In the genomic region with DNA sequence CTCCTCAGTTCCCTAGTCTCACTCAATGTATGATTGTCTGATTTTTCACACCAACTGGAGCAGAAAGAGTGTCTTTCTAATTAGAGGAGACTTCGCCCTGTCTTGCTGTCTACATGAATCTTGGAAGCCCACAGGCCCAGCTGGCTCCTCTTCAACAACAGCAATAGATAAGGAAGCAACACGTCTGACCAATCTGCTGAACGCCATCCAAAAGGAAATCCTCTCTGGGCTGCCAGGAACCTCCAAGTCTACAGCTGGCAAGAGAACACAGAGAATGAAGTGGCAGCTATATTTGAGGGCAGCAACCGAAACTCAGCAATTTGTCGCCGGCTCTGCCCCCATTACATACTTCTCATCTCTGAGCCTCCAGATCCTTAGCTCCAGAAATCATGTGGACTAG, we compare ENCODE assay signal across 10 mouse cellular contexts.
DNase-seq lines count a peak whose midpoint lies in the region; ATAC-seq and TF ChIP-seq lines count a peak whose summit lies in the region.
"Had no signal": no experiment of that assay in that cellular context is flagged by ENCODE, and none has a peak within 500 bp of the region (broad histone marks: within the 10 kb centered on the region; RNA-seq: fewer than 3 reads in every experiment).

No protein-coding gene starts in this region.

- H3K27me3 ChIP-seq in midbrain, postnatal 0 days (ENCODE audit: insufficient read depth, low read length) = no peaks in the 10 kb centered on the region
- no peaks in the 10 kb centered on the region for H3K27me3 ChIP-seq in midbrain, embryonic 13.5 days
- no peaks in the 10 kb centered on the region for H3K27me3 ChIP-seq in forebrain, embryonic 12.5 days
- H3K27me3 ChIP-seq: embryonic facial prominence, embryonic 13.5 days had no signal

- TF ChIP-seq CTCF in midbrain, postnatal 0 days (IDR thresholded peaks at IDR 0.05) = no peak

- H3K4me2 ChIP-seq in midbrain, postnatal 0 days (ENCODE audit: low read depth, low read length, poor library complexity, severe bottlenecking) = no peak overlapping the region
- H3K4me2 ChIP-seq in midbrain, embryonic 13.5 days (replicated peaks) = no peak overlapping the region
- no peak overlapping the region for H3K4me2 ChIP-seq in forebrain, embryonic 12.5 days
- H3K4me2 ChIP-seq: embryonic facial prominence, embryonic 13.5 days had no signal

- peak; percentile 73 for DNase-seq in midbrain, postnatal 0 days (ENCODE audit: low spot score)
- DNase-seq in frontal cortex, postnatal 36 days (ENCODE audit: low spot score in 2 of 2) = peak; percentile 26 to 30
- DNase-seq in kidney, postnatal 36 days = peak; percentile 41 to 45
- peak; percentile 14 for DNase-seq in right cerebral cortex, postnatal 25 days
- DNase-seq in cerebellum, adult 11 months = no peak
- no peak for DNase-seq in cerebellum, adult 18-20 months

- 77% methylated on average over 6 of the region's 6 CpGs for WGBS in midbrain, postnatal 0 days
- 85% methylated on average over 6 of the region's 6 CpGs for WGBS in midbrain, embryonic 13.5 days
- WGBS in forebrain, embryonic 12.5 days = 83% methylated on average over 6 of the region's 6 CpGs

- ATAC-seq in midbrain, postnatal 0 days (ENCODE audit: low FRiP score) = no peak
- ATAC-seq in midbrain, embryonic 13.5 days = no peak
- no peak for ATAC-seq in forebrain, embryonic 12.5 days (ENCODE audit: low FRiP score)

- no peaks in the 10 kb centered on the region for H3K36me3 ChIP-seq in midbrain, postnatal 0 days (ENCODE audit: insufficient read depth, low read length)
- H3K36me3 ChIP-seq in midbrain, embryonic 13.5 days = no peaks in the 10 kb centered on the region
- no peaks in the 10 kb centered on the region for H3K36me3 ChIP-seq in forebrain, embryonic 12.5 days (replicated peaks)
- H3K36me3 ChIP-seq: embryonic facial prominence, embryonic 13.5 days had no signal

- H3K4me1 ChIP-seq in midbrain, postnatal 0 days (ENCODE audit: insufficient read depth, low read length) = no peaks in the 10 kb centered on the region
- no peaks in the 10 kb centered on the region for H3K4me1 ChIP-seq in midbrain, embryonic 13.5 days (replicated peaks)
- H3K4me1 ChIP-seq in forebrain, embryonic 12.5 days = no peaks in the 10 kb centered on the region
- H3K4me1 ChIP-seq: embryonic facial prominence, embryonic 13.5 days had no signal

- H3K4me3 ChIP-seq in midbrain, postnatal 0 days (ENCODE audit: low read depth, low read length) = no peak overlapping the region
- H3K4me3 ChIP-seq in midbrain, embryonic 13.5 days (replicated peaks) = no peak overlapping the region
- no peak overlapping the region for H3K4me3 ChIP-seq in forebrain, embryonic 12.5 days (replicated peaks)
- H3K4me3 ChIP-seq: embryonic facial prominence, embryonic 13.5 days; myocyte had no signal

- H3K9ac ChIP-seq in midbrain, postnatal 0 days (replicated peaks; ENCODE audit: low read length, poor library complexity, severe bottlenecking) = no peak overlapping the region
- no peak overlapping the region for H3K9ac ChIP-seq in midbrain, embryonic 13.5 days (replicated peaks)
- H3K9ac ChIP-seq in forebrain, embryonic 12.5 days = no peak overlapping the region
- H3K9ac ChIP-seq: embryonic facial prominence, embryonic 13.5 days had no signal

- no peaks in the 10 kb centered on the region for H3K9me3 ChIP-seq in midbrain, postnatal 0 days (ENCODE audit: low read length)
- no peaks in the 10 kb centered on the region for H3K9me3 ChIP-seq in midbrain, embryonic 13.5 days
- H3K9me3 ChIP-seq in forebrain, embryonic 12.5 days = no peaks in the 10 kb centered on the region
- H3K9me3 ChIP-seq: embryonic facial prominence, embryonic 13.5 days had no signal

- no peak overlapping the region for H3K27ac ChIP-seq in midbrain, postnatal 0 days (ENCODE audit: low read depth, low read length)
- no peak overlapping the region for H3K27ac ChIP-seq in midbrain, embryonic 13.5 days
- H3K27ac ChIP-seq in forebrain, embryonic 12.5 days = no peak overlapping the region
- H3K27ac ChIP-seq: embryonic facial prominence, embryonic 13.5 days had no signal

Comparison
In these comparisons a context has a peak if more than half of its experiments do, and no peak if none do; other contexts are left out.
1. DNase-seq: peak in midbrain, postnatal 0 days (single experiment), frontal cortex, postnatal 36 days (2 of 2), kidney, postnatal 36 days (2 of 2) and right cerebral cortex, postnatal 25 days (single experiment); none in cerebellum, adult 11 months (single experiment) and cerebellum, adult 18-20 months (0 of 2).